Mouse (Mus musculus) thymus, adult 2 months (tissue): ENCODE data around the gene Erv3.

Experiments
- CTCF ChIP-seq: fragments of 200-500 bp; IDR thresholded peaks from 2 replicates; pipeline ENCODE4 v1.5.1; 2012; ENCODE audit warnings: mild to moderate bottlenecking, control low read depth, low read length, moderate library complexity, borderline replicate concordance; ENCODE audit not compliant: control insufficient read depth, poor library complexity, insufficient read depth; ENCODE audit errors: extremely low read depth
- POLR2A ChIP-seq: fragments of 200-500 bp; IDR thresholded peaks from 2 replicates; pipeline ENCODE4 v1.6.1; 2012; ENCODE audit warnings: mild to moderate bottlenecking, low read length, control low read depth, moderate library complexity; ENCODE audit not compliant: control insufficient read depth, poor library complexity, insufficient read depth; ENCODE audit errors: extremely low read depth

DNA sequence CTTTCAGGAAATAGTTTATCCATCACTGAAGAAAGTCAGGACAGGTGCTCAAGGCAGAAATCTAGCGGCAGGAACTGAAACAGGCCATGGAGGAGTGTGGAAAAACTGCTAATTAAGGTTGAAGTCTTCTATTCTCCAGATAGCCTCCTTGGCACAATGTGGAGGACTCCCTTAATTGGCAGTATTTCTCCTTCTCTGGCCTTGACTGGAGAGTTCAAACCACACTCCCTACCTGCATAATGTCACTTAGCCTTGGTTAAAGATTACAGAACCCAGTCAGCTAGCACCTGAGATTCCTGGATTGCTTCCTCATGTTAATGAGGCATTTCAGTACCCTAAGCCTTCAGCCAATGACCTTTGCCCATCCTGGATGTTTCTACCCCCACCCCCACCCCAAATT lies 25.3 kb downstream of the Erv3 start:
- no peak for TF ChIP-seq CTCF
- no peak for TF ChIP-seq POLR2A
